Comparison of ENCODE assay signal across 16 mouse cellular contexts in the genomic region with DNA sequence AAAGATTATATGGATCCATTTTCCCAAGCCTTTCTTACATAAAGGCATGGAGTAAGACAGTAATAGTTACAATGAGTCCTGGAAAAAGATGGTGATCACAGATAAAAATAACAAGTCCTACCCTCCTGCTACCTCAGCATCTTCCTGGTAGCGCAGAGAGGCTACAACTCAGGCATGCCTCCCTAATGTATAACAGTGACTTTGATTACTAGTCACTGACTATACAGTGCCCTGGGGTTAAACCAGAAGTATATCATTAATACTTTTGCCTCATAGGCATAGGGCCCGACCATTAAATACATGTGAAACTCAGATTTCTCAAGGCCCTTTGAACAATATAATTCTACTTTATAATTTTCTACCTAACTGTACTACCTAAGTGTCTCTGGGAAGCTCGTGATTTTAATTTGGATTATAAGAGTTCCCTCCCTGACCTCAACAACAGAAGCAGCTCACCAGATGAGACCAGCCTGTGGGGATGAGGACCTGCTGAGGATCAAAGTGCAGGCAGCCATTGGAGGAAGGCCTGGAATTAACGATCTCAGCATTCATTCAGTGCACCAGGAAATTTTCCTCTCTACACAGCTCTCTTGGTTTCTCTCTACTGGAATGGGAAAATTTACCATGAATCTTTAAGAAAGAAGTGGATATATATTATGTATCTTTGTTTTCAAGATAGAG. TPM values are rescaled to one million over a fixed set of nuclear protein-coding genes. Genes with fewer than 3 reads are reported as not detected.
DNase-seq lines count a peak whose midpoint lies in the region; ATAC-seq and TF ChIP-seq lines count a peak whose summit lies in the region.
"Had no signal": no experiment of that assay in that cellular context is flagged by ENCODE, and none has a peak within 500 bp of the region (broad histone marks: within the 10 kb centered on the region; RNA-seq: fewer than 3 reads in every experiment).

No protein-coding gene starts in this region.

- no peaks in the 10 kb centered on the region for H3K9me3 ChIP-seq in kidney, embryonic 14.5 days (ENCODE audit: control insufficient read depth, low read length)
- H3K9me3 ChIP-seq in liver, embryonic 12.5 days (replicated peaks), result peaks cover 4% of the 10 kb centered on the region; the same call in 1 of the 2 replicates
- H3K9me3 ChIP-seq in neural tube, embryonic 15.5 days (replicated peaks), result no peaks in the 10 kb centered on the region

- WGBS in kidney, embryonic 14.5 days, result 85% methylated on average over 4 of the region's 4 CpGs
- WGBS in bone marrow, adult 2 months, result 87% methylated on average over 4 of the region's 4 CpGs
- WGBS in liver, embryonic 12.5 days (ENCODE audit: insufficient replicate concordance), result 68% methylated on average over 4 of the region's 4 CpGs
- 80% methylated on average over 4 of the region's 4 CpGs for WGBS in neural tube, embryonic 15.5 days

- H3K27me3 ChIP-seq in kidney, embryonic 14.5 days (ENCODE audit: control insufficient read depth, insufficient read depth, low read length), result no peaks in the 10 kb centered on the region
- no peaks in the 10 kb centered on the region for H3K27me3 ChIP-seq in liver, embryonic 12.5 days (replicated peaks)
- no peaks in the 10 kb centered on the region for H3K27me3 ChIP-seq in neural tube, embryonic 15.5 days (replicated peaks)
- H3K27me3 ChIP-seq: CH12.LX; forebrain, embryonic 15.5 days had no signal

- no peaks in the 10 kb centered on the region for H3K36me3 ChIP-seq in kidney, embryonic 14.5 days (ENCODE audit: control insufficient read depth, insufficient read depth, low read length)
- H3K36me3 ChIP-seq in liver, embryonic 12.5 days, result peaks cover 24% of the 10 kb centered on the region
- no peaks in the 10 kb centered on the region for H3K36me3 ChIP-seq in neural tube, embryonic 15.5 days
- H3K36me3 ChIP-seq: forebrain, embryonic 15.5 days had no signal

- no peak for TF ChIP-seq POLR2A in bone marrow, adult 2 months (IDR thresholded peaks at IDR 0.05; ENCODE audit: borderline replicate concordance, control insufficient read depth, low read depth, low read length)

- DNase-seq in heart, adult 11 months, result peak; percentile 36
- DNase-seq in heart, postnatal 4 days, result no peak
- peak; percentile 48 to 54 for DNase-seq in kidney, adult 8-10 months
- no peak for DNase-seq in cerebellum, adult 18-20 months
- DNase-seq: adrenal gland, adult 2 months; cerebellum, adult 11 months; cerebellum, postnatal 25 days; heart, postnatal 10 days; lung, embryonic 14.5 days had no signal

- H3K4me3 ChIP-seq in kidney, embryonic 14.5 days (ENCODE audit: low read length), result no peak overlapping the region
- H3K4me3 ChIP-seq in bone marrow, adult 2 months (replicated peaks; ENCODE audit: control insufficient read depth, low read depth, low read length), result no peak overlapping the region
- H3K4me3 ChIP-seq in liver, embryonic 12.5 days, result no peak overlapping the region
- H3K4me3 ChIP-seq in neural tube, embryonic 15.5 days (replicated peaks), result no peak overlapping the region
- H3K4me3 ChIP-seq: forebrain, embryonic 15.5 days had no signal

- H3K9ac ChIP-seq in kidney, embryonic 14.5 days (ENCODE audit: low read depth, low read length), result no peak overlapping the region
- peak overlapping the region; percentile 64 for H3K9ac ChIP-seq in liver, embryonic 12.5 days
- no peak overlapping the region for H3K9ac ChIP-seq in neural tube, embryonic 15.5 days (replicated peaks)
- H3K9ac ChIP-seq: forebrain, embryonic 15.5 days; lung, embryonic 14.5 days had no signal

- no peak for TF ChIP-seq CTCF in bone marrow, adult 2 months (IDR thresholded peaks at IDR 0.05; ENCODE audit: control insufficient read depth, insufficient read depth, low read length)

- H3K27ac ChIP-seq in kidney, embryonic 14.5 days (ENCODE audit: low read depth, low read length), result no peak overlapping the region
- H3K27ac ChIP-seq in bone marrow, adult 2 months (ENCODE audit: control insufficient read depth, insufficient read depth, low read depth, low read length, poor library complexity), result peak overlapping the region; percentile 78
- peak overlapping the region; percentile 97 for H3K27ac ChIP-seq in liver, embryonic 12.5 days
- H3K27ac ChIP-seq in neural tube, embryonic 15.5 days (replicated peaks), result no peak overlapping the region
- H3K27ac ChIP-seq: forebrain, embryonic 15.5 days; macrophage had no signal

- ATAC-seq in kidney, embryonic 14.5 days (ENCODE audit: low FRiP score, low TSS enrichment), result no peak
- no peak for ATAC-seq in liver, embryonic 12.5 days
- no peak for ATAC-seq in neural tube, embryonic 15.5 days (ENCODE audit: low FRiP score)
- ATAC-seq: forebrain, embryonic 15.5 days had no signal

- no peak overlapping the region for H3K4me2 ChIP-seq in kidney, embryonic 14.5 days (replicated peaks; ENCODE audit: low read depth, low read length)
- peak overlapping the region; percentile 38 for H3K4me2 ChIP-seq in liver, embryonic 12.5 days
- no peak overlapping the region for H3K4me2 ChIP-seq in neural tube, embryonic 15.5 days
- H3K4me2 ChIP-seq: forebrain, embryonic 15.5 days; lung, embryonic 14.5 days had no signal

- H3K4me1 ChIP-seq in kidney, embryonic 14.5 days (ENCODE audit: control insufficient read depth, insufficient read depth, low read length), result no peaks in the 10 kb centered on the region
- H3K4me1 ChIP-seq in bone marrow, adult 2 months (ENCODE audit: control insufficient read depth, insufficient read depth, low read length), result peaks cover 1% of the 10 kb centered on the region; the same call in 1 of the 2 replicates
- H3K4me1 ChIP-seq in liver, embryonic 12.5 days, result peaks cover 51% of the 10 kb centered on the region
- no peaks in the 10 kb centered on the region for H3K4me1 ChIP-seq in neural tube, embryonic 15.5 days
- H3K4me1 ChIP-seq: forebrain, embryonic 15.5 days had no signal

RNA-seq across cellular contexts. Expression of gene Ncoa7, which starts 40.7 kb away (rescaled TPM):
- total RNA-seq in heart, postnatal 4 days (2021), result 1 to 10 TPM; 9.2 TPM
- 16.8 and 19.1 TPM in 2 replicates for polyA plus RNA-seq in kidney, embryonic 14.5 days (2014; fragmentation: Nextera tagmentation; extraction: Ambion mirVana)
- polyA plus RNA-seq in bone marrow, adult 2 months (2011; ENCODE audit: insufficient read depth, insufficient read length, low replicate concordance, missing spikeins), result 26.2 and 35.6 TPM in 2 replicates
- polyA plus RNA-seq in liver, embryonic 12.5 days (2016; fragmentation: Nextera tagmentation; extraction: Ambion mirVana), result 12.9 and 14.2 TPM in 2 replicates
- polyA plus RNA-seq in neural tube, embryonic 15.5 days (2015; fragmentation: Nextera tagmentation; extraction: Ambion mirVana), result 22.7 and 23.1 TPM in 2 replicates

Comparison
In these comparisons a context has a peak if more than half of its experiments do, and no peak if none do; other contexts are left out.
1. DNase-seq: peak in heart, adult 11 months (single experiment) and kidney, adult 8-10 months (2 of 2); none in heart, postnatal 4 days (single experiment) and cerebellum, adult 18-20 months (0 of 2).
2. H3K27ac ChIP-seq: peak in bone marrow, adult 2 months (single experiment) and liver, embryonic 12.5 days (single experiment); none in kidney, embryonic 14.5 days (single experiment) and neural tube, embryonic 15.5 days (single experiment).